Mouse (Mus musculus): ENCODE data around the gene Grm4. TPM values are rescaled to one million over a fixed set of nuclear protein-coding genes. Genes with fewer than 3 reads are reported as not detected.

Grm4 gene
- polyA plus RNA-seq, 1 experiment: 0.02 TPM

- TF ChIP-seq CTCF (conservative IDR thresholded peaks at IDR 0.05; ENCODE audit: insufficient read depth, insufficient read length, low read depth, low read length): no peak
- Histone ChIP-seq H3K36me3 (ENCODE audit: control insufficient read depth, insufficient read depth, low read length) (no peaks in the 10 kb centered on the region), H3K27ac (ENCODE audit: insufficient read depth, low read depth, low read length) (no peak overlapping the region), H3K4me1 (ENCODE audit: control insufficient read depth, insufficient read depth, low read length) (no peaks in the 10 kb centered on the region), H3K4me3 (ENCODE audit: insufficient read depth, low read depth, low read length) (no peak overlapping the region), H3K27me3 (replicated peaks; ENCODE audit: control insufficient read depth, insufficient read depth, low read length) (no peaks in the 10 kb centered on the region)
- no peak for DNase-seq
- WGBS: 80% methylated on average over 5 of the region's 5 CpGs
Observed at GRCm38 (mm10) chr17:27409006-27409405, 112.2 kb downstream of the Grm4 start.

GRCm38 (mm10) chr17:27408531-27408930, 112.7 kb downstream of the Grm4 start:
- H3K4me3 ChIP-seq (ENCODE audit: insufficient read depth, low read depth, low read length): no peak overlapping the region
- no peak for TF ChIP-seq POLR2A (IDR thresholded peaks at IDR 0.05; ENCODE audit: low read depth, low read length)
- TF ChIP-seq CTCF (conservative IDR thresholded peaks at IDR 0.05; ENCODE audit: insufficient read depth, insufficient read length, low read depth, low read length): no peak
- no peaks in the 10 kb centered on the region for H3K27me3 ChIP-seq (replicated peaks; ENCODE audit: control insufficient read depth, insufficient read depth, low read length)
- H3K27ac ChIP-seq (ENCODE audit: insufficient read depth, low read depth, low read length): no peak overlapping the region
- DNase-seq: no peak
- H3K4me1 ChIP-seq (ENCODE audit: control insufficient read depth, insufficient read depth, low read length): no peaks in the 10 kb centered on the region
- WGBS: 84% methylated on average over 5 of the region's 5 CpGs
- H3K36me3 ChIP-seq (ENCODE audit: control insufficient read depth, insufficient read depth, low read length): no peaks in the 10 kb centered on the region

- TF ChIP-seq CTCF (conservative IDR thresholded peaks at IDR 0.05; ENCODE audit: insufficient read depth, insufficient read length, low read depth, low read length) (no peak), POLR2A (IDR thresholded peaks at IDR 0.05; ENCODE audit: low read depth, low read length) (no peak)
- 82% methylated on average over 4 of the region's 4 CpGs for WGBS
- H3K27ac ChIP-seq (ENCODE audit: insufficient read depth, low read depth, low read length): no peak overlapping the region
- DNase-seq: no peak
- H3K4me1 ChIP-seq (ENCODE audit: control insufficient read depth, insufficient read depth, low read length): no peaks in the 10 kb centered on the region
- H3K36me3 ChIP-seq (ENCODE audit: control insufficient read depth, insufficient read depth, low read length): no peaks in the 10 kb centered on the region
- H3K4me3 ChIP-seq (ENCODE audit: insufficient read depth, low read depth, low read length): no peak overlapping the region
- H3K27me3 ChIP-seq (replicated peaks; ENCODE audit: control insufficient read depth, insufficient read depth, low read length): no peaks in the 10 kb centered on the region
Observed at GRCm38 (mm10) chr17:27406956-27407355, 114.2 kb downstream of the Grm4 start.

- H3K27me3 ChIP-seq (replicated peaks; ENCODE audit: control insufficient read depth, insufficient read depth, low read length): no peaks in the 10 kb centered on the region
- H3K4me3 ChIP-seq (ENCODE audit: insufficient read depth, low read depth, low read length): no peak overlapping the region
- H3K36me3 ChIP-seq (ENCODE audit: control insufficient read depth, insufficient read depth, low read length): no peaks in the 10 kb centered on the region
- H3K27ac ChIP-seq (ENCODE audit: insufficient read depth, low read depth, low read length): no peak overlapping the region
- DNase-seq: no peak
- TF ChIP-seq CTCF (conservative IDR thresholded peaks at IDR 0.05; ENCODE audit: insufficient read depth, insufficient read length, low read depth, low read length): no peak
- TF ChIP-seq POLR2A (IDR thresholded peaks at IDR 0.05; ENCODE audit: low read depth, low read length): no peak
- WGBS: 86% methylated on average over 19 of the region's 19 CpGs
- no peaks in the 10 kb centered on the region for H3K4me1 ChIP-seq (ENCODE audit: control insufficient read depth, insufficient read depth, low read length)
Observed at GRCm38 (mm10) chr17:27405376-27406024, 115.7 kb downstream of the Grm4 start.

- H3K4me3 ChIP-seq (ENCODE audit: insufficient read depth, low read depth, low read length): no peak overlapping the region
- no peak overlapping the region for H3K27ac ChIP-seq (ENCODE audit: insufficient read depth, low read depth, low read length)
- H3K27me3 ChIP-seq (replicated peaks; ENCODE audit: control insufficient read depth, insufficient read depth, low read length): no peaks in the 10 kb centered on the region
- no peak for DNase-seq
- WGBS: 48% methylated on average over 13 of the region's 13 CpGs
- H3K4me1 ChIP-seq (ENCODE audit: control insufficient read depth, insufficient read depth, low read length): no peaks in the 10 kb centered on the region
- H3K36me3 ChIP-seq (ENCODE audit: control insufficient read depth, insufficient read depth, low read length): no peaks in the 10 kb centered on the region
- TF ChIP-seq CTCF (conservative IDR thresholded peaks at IDR 0.05; ENCODE audit: insufficient read depth, insufficient read length, low read depth, low read length): no peak
- no peak for TF ChIP-seq POLR2A (IDR thresholded peaks at IDR 0.05; ENCODE audit: low read depth, low read length)
Observed at GRCm38 (mm10) chr17:27401200-27401599, 120.0 kb downstream of the Grm4 start.

GRCm38 (mm10) chr17:27393931-27394330, 127.3 kb downstream of the Grm4 start:
- no peaks in the 10 kb centered on the region for H3K4me1 ChIP-seq (ENCODE audit: control insufficient read depth, insufficient read depth, low read length)
- no peaks in the 10 kb centered on the region for H3K36me3 ChIP-seq (ENCODE audit: control insufficient read depth, insufficient read depth, low read length)
- no peak overlapping the region for H3K27ac ChIP-seq (ENCODE audit: insufficient read depth, low read depth, low read length)
- no peak for TF ChIP-seq POLR2A (IDR thresholded peaks at IDR 0.05; ENCODE audit: low read depth, low read length)
- TF ChIP-seq CTCF (conservative IDR thresholded peaks at IDR 0.05; ENCODE audit: insufficient read depth, insufficient read length, low read depth, low read length): no peak
- no peak for DNase-seq
- H3K4me3 ChIP-seq (ENCODE audit: insufficient read depth, low read depth, low read length): no peak overlapping the region
- WGBS: 69% methylated on average over 5 of the region's 5 CpGs
- H3K27me3 ChIP-seq (replicated peaks; ENCODE audit: control insufficient read depth, insufficient read depth, low read length): no peaks in the 10 kb centered on the region

- H3K4me3 ChIP-seq (ENCODE audit: insufficient read depth, low read depth, low read length): no peak overlapping the region
- no peak for DNase-seq
Observed at GRCm38 (mm10) chr17:27393432-27393831, 127.8 kb downstream of the Grm4 start.

More at GRCm38 (mm10) chr17:27393432-27393831, 127.8 kb downstream of the Grm4 start:
- no peaks in the 10 kb centered on the region for H3K4me1 ChIP-seq (ENCODE audit: control insufficient read depth, insufficient read depth, low read length)
- TF ChIP-seq POLR2A (IDR thresholded peaks at IDR 0.05; ENCODE audit: low read depth, low read length): no peak
- no peak for TF ChIP-seq CTCF (conservative IDR thresholded peaks at IDR 0.05; ENCODE audit: insufficient read depth, insufficient read length, low read depth, low read length)
- no peak overlapping the region for H3K27ac ChIP-seq (ENCODE audit: insufficient read depth, low read depth, low read length)
- WGBS: 90% methylated on average over 4 of the region's 4 CpGs
- no peaks in the 10 kb centered on the region for H3K27me3 ChIP-seq (replicated peaks; ENCODE audit: control insufficient read depth, insufficient read depth, low read length)
- H3K36me3 ChIP-seq (ENCODE audit: control insufficient read depth, insufficient read depth, low read length): no peaks in the 10 kb centered on the region

All from kidney, adult 2 months (tissue).